Mouse (Mus musculus) ES-E14 (cell line): ENCODE results near the gene L2hgdh. TPM values are rescaled to one million over a fixed set of nuclear protein-coding genes. Genes with fewer than 3 reads are reported as not detected.

Source experiments
- DNase-seq: peaks from one replicate; pipeline ENCODE4 v3.0.0-alpha.2; 2013; ENCODE audit warnings: low read depth, low spot score
- H3K27ac ChIP-seq: 2 replicates; pipeline ENCODE4 v1.5.1; 2012; ENCODE audit warnings: low read depth, mild to moderate bottlenecking, low read length, moderate library complexity, mixed read lengths; ENCODE audit not compliant: poor library complexity, insufficient read depth, severe bottlenecking
- H3K36me3 ChIP-seq: 2 replicates; pipeline ENCODE4 v1.6.1; 2012; ENCODE audit warnings: mild to moderate bottlenecking, low read length, moderate library complexity, mixed read lengths; ENCODE audit not compliant: control insufficient read depth, poor library complexity, insufficient read depth, severe bottlenecking
- H3K4me1 ChIP-seq, 2 experiments: fragments of 150-350 bp in 1 of 2; sonication (generic) in 1 of 2; 2 replicates each; pipeline ENCODE4 v1.6.1; 2012; ENCODE audit warnings: low read length in 2 of 2, mild to moderate bottlenecking in 1 of 2, mixed read lengths in 1 of 2; ENCODE audit not compliant: control insufficient read depth in 2 of 2, insufficient read depth in 2 of 2, poor library complexity in 1 of 2
- H3K4me3 ChIP-seq, 2 experiments: fragments of 150-350 bp in 1 of 2; sonication (generic) in 1 of 2; 2 replicates each; pipeline ENCODE4 v1.5.1; 2012; ENCODE audit warnings: low read length in 2 of 2, low read depth in 1 of 2, mild to moderate bottlenecking in 1 of 2, mixed read lengths in 1 of 2; ENCODE audit not compliant: insufficient read depth in 1 of 2, poor library complexity in 1 of 2, severe bottlenecking in 1 of 2
- H3K9ac ChIP-seq: 2 replicates; pipeline ENCODE4 v1.6.1; 2012; ENCODE audit warnings: low read depth, mild to moderate bottlenecking, low read length, mixed read lengths; ENCODE audit not compliant: poor library complexity, insufficient read depth, severe bottlenecking
- H3K9me3 ChIP-seq: fragments of 150-350 bp; sonication (generic); 2 replicates; pipeline ENCODE4 v1.6.1; 2012; ENCODE audit warnings: low read depth, mild to moderate bottlenecking, low read length; ENCODE audit not compliant: control insufficient read depth, insufficient read depth
- CHD2 ChIP-seq: IDR thresholded peaks from 2 replicates; pipeline ENCODE4 v1.6.1; 2014; ENCODE audit warnings: mild to moderate bottlenecking, low read depth, low read length, inconsistent platforms
- HCFC1 ChIP-seq: IDR thresholded peaks from 2 replicates; pipeline ENCODE4 v1.6.1; 2012; ENCODE audit warnings: low read length, inconsistent platforms, borderline replicate concordance; ENCODE audit not compliant: insufficient read depth
- MAFK ChIP-seq: IDR thresholded peaks from 2 replicates; pipeline ENCODE4 v1.6.1; 2014; ENCODE audit warnings: mild to moderate bottlenecking, low read depth, low read length, inconsistent platforms; ENCODE audit not compliant: insufficient read depth
- ZC3H11A ChIP-seq: IDR thresholded peaks from 2 replicates; pipeline ENCODE4 v1.6.1; 2012; ENCODE audit warnings: low read depth, mild to moderate bottlenecking, inconsistent platforms, low read length, borderline replicate concordance
- ZNF384 ChIP-seq: IDR thresholded peaks from 2 replicates; pipeline ENCODE4 v1.6.1; 2012; ENCODE audit warnings: low read depth, low read length, inconsistent platforms
- in situ Hi-C, 2 experiments: fragments of 600-800 bp; cut with MboI; formaldehyde crosslinking; loops; one replicate each; pipeline ENCODE4 v1.15.1; 2025; ENCODE audit warnings: low sequenced_read_pairs in 2 of 2, inconsistent platforms in 1 of 2; ENCODE audit not compliant: unreplicated experiment in 2 of 2
- total RNA-seq: library from RNA; depleted of rRNA; stranded (reverse); fragments of 300-350 nt; gene quantifications from 2 replicates; pipeline ENCODE4 v1.2.3, GENCODE M21; 2012

L2hgdh gene
- total RNA-seq, 1 experiment, result 28.2 TPM

DNA sequence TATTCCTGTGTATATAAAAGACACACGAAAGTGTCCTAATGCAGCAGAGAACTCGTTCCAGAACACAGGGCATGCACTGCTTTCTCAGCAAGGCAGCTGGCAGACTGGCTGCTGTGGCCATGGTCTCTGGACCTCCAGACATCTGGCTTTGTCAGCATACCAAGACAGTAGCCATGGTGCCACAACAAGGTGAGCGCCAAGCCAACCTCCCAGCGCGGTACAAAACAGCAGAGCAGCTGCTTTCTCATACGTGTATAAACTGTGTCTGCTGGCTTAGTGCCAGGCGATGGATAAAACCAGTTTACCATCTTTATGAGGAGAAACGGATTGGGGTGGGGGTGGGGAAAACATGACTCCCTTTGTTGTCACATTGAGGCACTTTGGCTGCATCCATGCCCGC is 40.9 kb upstream of the L2hgdh start:
- no peaks in the 10 kb centered on the region for H3K9me3 ChIP-seq
- TF ChIP-seq MAFK, result no peak
- TF ChIP-seq CHD2, result no peak
- TF ChIP-seq HCFC1, result no peak
- no peak for TF ChIP-seq ZC3H11A
- no peak for TF ChIP-seq ZNF384
- H3K27ac ChIP-seq, result no peak overlapping the region
- no peak for DNase-seq
- H3K9ac ChIP-seq, result no peak overlapping the region
- no peaks in the 10 kb centered on the region for H3K36me3 ChIP-seq
- H3K4me1 ChIP-seq, result no peaks in the 10 kb centered on the region
- in situ Hi-C loops, result no loop called here
- H3K4me3 ChIP-seq, result no peak overlapping the region

GRCm38 (mm10) chr12:69761603-69762002 is 36.9 kb upstream of the L2hgdh start:
- Histone ChIP-seq H3K36me3 (no peaks in the 10 kb centered on the region), H3K4me1 (peaks cover 3 to 4% of the 10 kb centered on the region in 2 experiments; a peak in 3 of 4 replicates), H3K4me3 (no peak overlapping the region), H3K27ac (no peak overlapping the region), H3K9ac (no peak overlapping the region), H3K9me3 (no peaks in the 10 kb centered on the region)
- no peak for TF ChIP-seq ZNF384
- no peak for TF ChIP-seq CHD2
- no peak for TF ChIP-seq ZC3H11A
- no peak for TF ChIP-seq MAFK
- TF ChIP-seq HCFC1, result no peak
- no peak for DNase-seq
- in situ Hi-C loops, result no loop called here

DNA sequence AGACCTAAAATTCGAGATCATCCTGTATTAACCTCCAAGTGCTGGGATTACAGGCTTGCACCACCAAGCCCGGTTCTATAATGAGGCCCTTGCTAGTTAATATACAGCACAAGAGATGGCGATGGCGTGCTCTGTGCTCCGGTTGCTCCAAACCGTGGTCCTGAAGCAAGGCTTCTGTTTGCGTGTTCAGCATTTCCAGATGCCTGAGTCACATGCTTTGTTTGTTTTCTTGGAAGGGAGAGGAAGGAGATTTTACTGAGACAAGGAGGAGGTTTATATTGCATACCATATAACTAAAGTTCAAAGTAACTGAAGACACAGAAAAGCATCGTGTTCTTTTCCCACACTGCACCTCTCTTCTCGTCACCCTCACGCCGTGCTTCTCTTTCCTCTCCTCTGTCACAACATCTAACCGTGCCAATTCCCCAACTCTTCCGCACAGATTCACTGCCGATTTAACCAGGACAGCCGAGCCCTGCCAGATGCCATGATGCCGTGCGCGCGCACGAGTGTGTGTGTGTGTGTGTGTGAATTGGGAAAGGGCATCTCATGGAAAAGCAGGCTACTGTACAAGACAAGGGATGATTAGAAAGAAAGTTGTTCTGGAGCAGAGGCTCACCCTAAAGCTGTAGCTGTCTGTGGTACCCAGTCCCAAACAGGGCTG is 36.2 kb upstream of the L2hgdh start:
- no peak for TF ChIP-seq MAFK
- no peak for TF ChIP-seq HCFC1
- TF ChIP-seq ZC3H11A, result no peak
- no peak for TF ChIP-seq CHD2
- no peak for TF ChIP-seq ZNF384
- Histone ChIP-seq H3K27ac (no peak overlapping the region), H3K36me3 (no peaks in the 10 kb centered on the region), H3K9me3 (no peaks in the 10 kb centered on the region), H3K9ac (no peak overlapping the region), H3K4me3 (no peak overlapping the region), H3K4me1 (peaks cover 3 to 4% of the 10 kb centered on the region in 2 experiments; a peak in 3 of 4 replicates)
- no peak for DNase-seq
- in situ Hi-C loops, result no loop called here

- no peak overlapping the region for H3K4me3 ChIP-seq
- H3K4me1 ChIP-seq, result peaks cover 3 to 4% of the 10 kb centered on the region in 2 experiments; a peak in 3 of 4 replicates
- in situ Hi-C loops, result no loop called here
- H3K9ac ChIP-seq, result no peak overlapping the region
- no peak for DNase-seq
- no peaks in the 10 kb centered on the region for H3K9me3 ChIP-seq
- TF ChIP-seq MAFK (no peak), ZNF384 (no peak), CHD2 (no peak), ZC3H11A (no peak), HCFC1 (no peak)
- H3K27ac ChIP-seq, result no peak overlapping the region
- H3K36me3 ChIP-seq, result no peaks in the 10 kb centered on the region
Observed at GRCm38 (mm10) chr12:69760014-69760413, 35.3 kb upstream of the L2hgdh start.

GRCm38 (mm10) chr12:69759267-69759885 is 34.7 kb upstream of the L2hgdh start:
- H3K27ac ChIP-seq, result no peak overlapping the region
- in situ Hi-C loops, result no loop called here
- no peak overlapping the region for H3K4me3 ChIP-seq
- no peak for DNase-seq
- H3K9me3 ChIP-seq, result no peaks in the 10 kb centered on the region
- no peak overlapping the region for H3K9ac ChIP-seq
- H3K4me1 ChIP-seq, result peaks cover 3 to 4% of the 10 kb centered on the region in 2 experiments; a peak in 3 of 4 replicates
- H3K36me3 ChIP-seq, result no peaks in the 10 kb centered on the region
- TF ChIP-seq ZC3H11A (no peak), CHD2 (no peak), ZNF384 (no peak), MAFK (no peak), HCFC1 (no peak)
